Mouse (Mus musculus) hindbrain, embryonic 14.5 days (tissue): ENCODE measurements at regions not wholly inside any gene's neighbourhood (a gene's known extent, or its start where the extent isn't known, plus 50 kb on each side); places are given as distances from the start of the nearest gene placed in this dataset.

Source experiments
- ATAC-seq: fragments of 200-750 bp; cut with Nextera tagmentation; 2 replicates; pipeline ENCODE4 v1.8.0; 2017; ENCODE audit warnings: moderate number of reproducible peaks, mild to moderate bottlenecking, moderate TSS enrichment, moderate library complexity; ENCODE audit not compliant: low FRiP score
- DNase-seq: peaks from one replicate; pipeline ENCODE4 v3.0.0-alpha.2; 2015; ENCODE audit warnings: low spot score
- H3K27ac ChIP-seq: fragments of 300-500 bp; sonication (generic); 2 replicates; pipeline ENCODE4 v1.5.1; 2014; ENCODE audit warnings: mild to moderate bottlenecking, moderate library complexity
- H3K27me3 ChIP-seq: fragments of 300-500 bp; sonication (generic); 2 replicates; pipeline ENCODE4 v1.6.1; 2014; ENCODE audit warnings: mild to moderate bottlenecking, low read length, mixed read lengths; ENCODE audit not compliant: control insufficient read depth, insufficient read depth
- H3K36me3 ChIP-seq: fragments of 300-500 bp; sonication (generic); replicated peaks from 2 replicates; pipeline ENCODE4 v1.6.1; 2014; ENCODE audit not compliant: control insufficient read depth, insufficient read depth
- H3K4me1 ChIP-seq: fragments of 300-500 bp; sonication (generic); replicated peaks from 2 replicates; pipeline ENCODE4 v1.6.1; 2014; ENCODE audit warnings: antibody characterized with exemption, low read length, mixed read lengths; ENCODE audit not compliant: control insufficient read depth, insufficient read depth
- H3K4me2 ChIP-seq: fragments of 300-500 bp; sonication (generic); replicated peaks from 2 replicates; pipeline ENCODE4 v1.6.1; 2014; ENCODE audit warnings: mild to moderate bottlenecking, moderate library complexity
- H3K4me3 ChIP-seq: fragments of 300-500 bp; sonication (generic); replicated peaks from 2 replicates; pipeline ENCODE4 v1.5.1; 2014; ENCODE audit warnings: mild to moderate bottlenecking, low read length
- H3K9ac ChIP-seq: fragments of 300-500 bp; sonication (generic); 2 replicates; pipeline ENCODE4 v1.6.1; 2014
- H3K9me3 ChIP-seq: fragments of 300-500 bp; sonication (generic); 2 replicates; pipeline ENCODE4 v1.6.1; 2016; ENCODE audit warnings: low read length; ENCODE audit not compliant: control insufficient read depth
- WGBS: fragments of 180-500 bp; shearing (Covaris S2); extraction: QIAGEN DNeasy Blood & Tissue Kit; methylation state at CpG from one replicate; pipeline ENCODE4 v1.1.7; 2014; 5-methylcytosine and 5-hydroxymethylcytosine counted together

DNA sequence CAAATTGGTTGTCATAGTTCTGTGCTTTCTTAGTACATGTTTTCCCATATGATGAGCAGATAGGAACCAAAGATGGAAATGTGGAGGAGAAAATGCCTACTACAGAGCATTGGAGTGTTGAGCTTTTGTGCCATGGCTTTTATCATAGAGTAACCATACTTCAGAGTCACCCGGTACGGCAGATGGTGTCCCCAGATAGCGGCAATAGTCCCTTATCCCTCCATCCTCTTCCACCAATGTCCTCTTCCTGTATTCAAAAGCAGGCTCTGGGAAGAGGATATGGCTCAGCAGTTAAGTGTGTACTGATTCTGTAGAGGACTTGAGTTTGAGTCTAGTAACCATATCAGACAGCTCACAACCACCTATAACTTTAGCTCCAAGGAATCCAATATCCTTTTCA, 106.3 kb downstream of the 1190002N15Rik start:
- Histone ChIP-seq H3K4me3 (no peak overlapping the region), H3K9ac (no peak overlapping the region), H3K9me3 (no peaks in the 10 kb centered on the region), H3K27me3 (no peaks in the 10 kb centered on the region), H3K27ac (no peak overlapping the region), H3K36me3 (no peaks in the 10 kb centered on the region), H3K4me2 (no peak overlapping the region), H3K4me1 (no peaks in the 10 kb centered on the region)
- DNase-seq (no peak), ATAC-seq (no peak)
- 98% methylated on average over 3 of the region's 3 CpGs for WGBS

DNA sequence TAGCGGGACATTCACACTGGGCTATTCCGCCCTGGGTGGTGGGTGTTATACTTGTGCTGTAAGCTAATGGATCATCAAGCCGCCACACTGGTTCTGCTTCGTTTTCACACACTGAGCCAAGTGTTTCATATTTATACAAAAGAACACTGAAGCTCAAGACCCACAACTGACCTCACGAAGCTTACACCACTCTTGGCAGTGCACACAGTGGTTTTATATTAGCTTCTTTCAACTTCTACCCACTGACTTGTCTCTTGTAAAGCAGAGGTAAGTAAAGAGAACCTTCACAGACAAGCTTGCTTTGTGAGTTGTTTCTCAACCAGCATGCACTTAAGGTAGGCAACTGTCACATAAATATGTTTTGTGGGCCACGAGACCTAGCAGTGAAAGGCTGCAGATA, 106.9 kb downstream of the 1190002N15Rik start:
- 85% methylated on average over 6 of the region's 6 CpGs for WGBS
- no peak for ATAC-seq

DNA sequence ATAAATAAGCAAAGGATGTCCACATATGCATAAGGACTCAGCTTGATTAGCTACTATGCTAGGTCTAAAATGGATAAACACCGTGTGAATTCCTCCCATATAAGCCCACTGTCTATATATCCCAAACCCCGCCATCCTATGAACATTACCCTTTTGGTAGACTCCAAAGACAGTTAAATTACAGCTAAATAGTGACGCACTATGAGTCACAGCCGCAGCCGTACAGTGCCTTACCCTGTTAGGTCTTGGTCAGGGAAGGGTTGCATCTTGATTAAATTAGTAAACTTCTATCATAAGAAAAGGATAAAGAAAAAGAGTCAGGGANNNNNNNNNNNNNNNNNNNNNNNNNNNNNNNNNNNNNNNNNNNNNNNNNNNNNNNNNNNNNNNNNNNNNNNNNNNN, 111.1 kb downstream of the 1190002N15Rik start:
- H3K27ac ChIP-seq: no peak overlapping the region
- H3K4me1 ChIP-seq: no peaks in the 10 kb centered on the region
- no peak overlapping the region for H3K9ac ChIP-seq
- H3K4me2 ChIP-seq: no peak overlapping the region
- no peaks in the 10 kb centered on the region for H3K36me3 ChIP-seq
- H3K4me3 ChIP-seq: no peak overlapping the region
- DNase-seq: no peak
- 82% methylated on average over 5 of the region's 5 CpGs for WGBS
- ATAC-seq: no peak
- H3K27me3 ChIP-seq: no peaks in the 10 kb centered on the region
- H3K9me3 ChIP-seq: no peaks in the 10 kb centered on the region

More for the DNA sequence above, 106.9 kb downstream of the 1190002N15Rik start:
- Histone ChIP-seq H3K27me3 (no peaks in the 10 kb centered on the region), H3K27ac (no peak overlapping the region), H3K9me3 (no peaks in the 10 kb centered on the region), H3K9ac (no peak overlapping the region), H3K4me2 (no peak overlapping the region), H3K4me1 (no peaks in the 10 kb centered on the region), H3K36me3 (no peaks in the 10 kb centered on the region), H3K4me3 (no peak overlapping the region)
- no peak for DNase-seq

DNA sequence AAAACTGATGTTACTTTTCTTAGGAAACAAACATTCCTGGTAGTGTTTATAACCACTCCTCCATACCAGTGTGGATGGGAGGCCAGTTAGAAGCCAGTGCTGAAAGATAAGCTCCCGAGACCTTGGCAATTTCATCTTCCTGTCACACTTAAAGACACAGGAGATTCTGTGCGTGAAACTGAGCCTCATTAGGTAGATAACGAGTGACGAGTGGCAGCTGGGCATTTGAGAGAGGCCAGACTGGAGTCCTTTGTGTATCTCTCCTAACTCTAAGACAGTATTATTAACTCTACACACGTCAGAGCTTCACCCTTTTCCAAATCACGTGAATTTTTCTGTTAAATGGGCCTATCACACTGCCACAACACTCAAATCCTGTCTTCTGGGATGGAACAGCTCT, 112.1 kb downstream of the 1190002N15Rik start:
- no peak overlapping the region for H3K4me2 ChIP-seq
- no peak overlapping the region for H3K27ac ChIP-seq
- H3K9ac ChIP-seq: no peak overlapping the region
- no peaks in the 10 kb centered on the region for H3K27me3 ChIP-seq
- no peaks in the 10 kb centered on the region for H3K4me1 ChIP-seq
- H3K9me3 ChIP-seq: no peaks in the 10 kb centered on the region
- ATAC-seq: no peak
- no peaks in the 10 kb centered on the region for H3K36me3 ChIP-seq
- no peak for DNase-seq
- no peak overlapping the region for H3K4me3 ChIP-seq
- WGBS: 32% methylated on average over 6 of the region's 6 CpGs

DNA sequence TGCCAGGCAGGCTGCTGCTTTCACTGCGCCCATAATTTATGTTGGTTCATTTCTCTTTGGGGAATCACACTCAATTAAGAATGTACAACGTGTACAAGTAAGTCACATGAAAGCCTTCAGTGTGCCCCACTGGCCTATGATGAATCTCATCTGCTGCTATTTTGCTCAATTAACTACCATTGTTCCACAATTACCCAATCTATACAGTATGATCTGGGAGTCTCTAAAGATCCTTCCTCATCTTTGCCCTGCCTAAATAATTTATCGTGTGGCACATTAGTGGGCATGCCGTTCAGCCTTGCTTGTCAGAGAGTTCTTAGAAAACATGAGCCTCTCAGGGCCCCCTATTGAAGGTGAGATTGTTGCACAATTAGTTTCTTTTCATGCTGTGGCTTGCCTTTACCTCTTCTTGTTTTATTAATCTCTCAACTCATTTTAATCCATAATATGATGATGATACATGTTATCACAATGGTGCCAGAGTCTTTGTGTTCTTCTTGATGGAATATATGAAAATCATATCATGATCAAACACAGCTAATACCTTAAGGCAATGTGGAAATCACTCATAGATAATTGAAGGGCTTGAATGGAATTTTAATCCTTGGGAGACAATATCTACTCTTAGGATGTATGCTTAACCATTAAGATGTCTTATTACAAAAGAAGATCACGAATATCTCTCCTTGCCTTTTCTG, 113.3 kb downstream of the 1190002N15Rik start:
- Histone ChIP-seq H3K9ac (no peak overlapping the region), H3K9me3 (no peaks in the 10 kb centered on the region), H3K36me3 (no peaks in the 10 kb centered on the region), H3K4me3 (no peak overlapping the region), H3K27me3 (no peaks in the 10 kb centered on the region), H3K4me1 (no peaks in the 10 kb centered on the region), H3K27ac (peak overlapping the region; percentile 63), H3K4me2 (no peak overlapping the region)
- 49% methylated on average over 5 of the region's 5 CpGs for WGBS
- peak; percentile 47 for DNase-seq
- ATAC-seq: peak; percentile 65

DNA sequence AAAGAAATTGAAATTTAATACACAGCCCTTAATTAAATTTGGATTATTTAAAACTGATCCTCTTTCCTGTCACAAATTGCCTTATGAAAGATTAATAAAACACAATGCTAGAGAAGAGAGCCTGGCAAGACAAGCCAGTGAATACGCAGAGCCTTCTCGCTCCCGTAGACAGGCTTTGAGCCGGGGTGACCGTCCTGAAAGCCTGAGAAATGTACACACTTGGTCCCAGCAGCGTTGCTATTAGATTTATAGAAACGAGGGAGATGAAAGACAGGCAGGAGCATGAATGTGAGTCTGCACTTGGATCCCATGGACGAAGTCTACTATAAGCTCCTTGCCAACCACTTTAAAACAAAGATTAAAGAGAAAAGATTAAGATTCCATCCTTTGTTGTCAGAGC, 127.3 kb downstream of the 1190002N15Rik start:
- DNase-seq (no peak), ATAC-seq (no peak)
- H3K4me2 ChIP-seq: no peak overlapping the region
- H3K4me3 ChIP-seq: no peak overlapping the region
- no peak overlapping the region; the same call in 1 of the 2 replicates for H3K27ac ChIP-seq
- H3K9ac ChIP-seq: no peak overlapping the region
- WGBS: 37% methylated on average over 8 of the region's 8 CpGs
- no peaks in the 10 kb centered on the region for H3K27me3 ChIP-seq
- peaks cover 11% of the 10 kb centered on the region for H3K4me1 ChIP-seq
- H3K36me3 ChIP-seq: no peaks in the 10 kb centered on the region
- H3K9me3 ChIP-seq: no peaks in the 10 kb centered on the region

DNA sequence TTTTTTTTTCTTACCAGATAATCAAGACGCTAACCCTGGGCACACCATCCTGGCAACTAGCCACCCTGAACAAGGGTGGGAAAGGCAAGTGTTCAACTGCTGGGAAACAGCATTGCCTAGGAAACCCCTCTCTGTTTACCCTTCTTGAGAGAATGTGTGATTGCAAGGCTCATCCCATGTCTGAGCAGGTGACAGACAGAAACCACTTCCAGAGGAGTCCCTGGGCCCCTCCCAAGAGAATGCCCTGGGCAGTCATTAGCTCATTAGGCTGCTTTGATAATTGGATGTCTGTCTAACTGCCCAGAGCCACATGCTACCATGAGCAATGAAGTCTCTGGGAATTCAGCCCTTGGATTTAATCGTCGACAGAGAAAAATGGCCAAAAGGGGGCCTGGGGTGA, 127.8 kb downstream of the 1190002N15Rik start:
- 19% methylated on average over 3 of the region's 3 CpGs for WGBS
- H3K9ac ChIP-seq: no peak overlapping the region
- peak; percentile 91 for ATAC-seq
- H3K27me3 ChIP-seq: no peaks in the 10 kb centered on the region
- no peak overlapping the region; the same call in 1 of the 2 replicates for H3K27ac ChIP-seq
- no peaks in the 10 kb centered on the region for H3K36me3 ChIP-seq
- H3K4me1 ChIP-seq: peaks cover 11% of the 10 kb centered on the region
- peak; percentile 57 for DNase-seq
- no peak overlapping the region for H3K4me3 ChIP-seq
- H3K4me2 ChIP-seq: no peak overlapping the region
- H3K9me3 ChIP-seq: no peaks in the 10 kb centered on the region

DNA sequence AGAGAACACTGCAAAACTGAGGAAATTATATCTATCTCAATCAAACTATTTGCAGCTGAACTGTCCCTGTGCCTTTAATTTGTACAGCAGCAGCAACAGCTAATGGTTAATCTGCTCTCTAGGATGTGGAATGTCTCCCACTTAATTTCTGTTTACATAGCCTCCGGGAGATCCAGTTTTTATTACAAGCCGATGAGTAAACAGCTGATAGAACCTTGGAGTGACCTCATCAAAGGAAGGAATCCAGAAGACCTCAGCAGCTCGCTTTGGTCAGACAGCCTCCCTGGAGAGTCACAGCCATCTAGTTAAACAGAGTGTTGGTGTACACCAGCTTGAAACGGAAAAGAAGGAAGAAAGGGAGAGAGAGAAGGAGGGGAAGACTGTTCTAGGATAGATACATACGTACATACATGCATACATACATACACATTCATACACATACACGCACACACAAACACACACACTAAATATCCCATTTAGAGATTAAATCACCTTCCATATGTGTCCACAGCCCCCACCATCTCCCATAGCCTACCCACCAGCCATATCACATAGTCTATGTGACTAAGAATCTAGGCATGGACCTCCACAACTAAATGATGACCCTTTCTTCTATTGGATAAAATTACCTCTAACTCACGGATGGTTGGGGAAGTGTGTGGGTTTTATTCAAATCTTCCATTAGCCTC, 129.1 kb downstream of the 1190002N15Rik start:
- Histone ChIP-seq H3K4me1 (peaks cover 11% of the 10 kb centered on the region), H3K36me3 (no peaks in the 10 kb centered on the region), H3K4me3 (no peak overlapping the region), H3K27me3 (no peaks in the 10 kb centered on the region), H3K27ac (no peak overlapping the region), H3K9me3 (no peaks in the 10 kb centered on the region), H3K4me2 (no peak overlapping the region), H3K9ac (no peak overlapping the region)
- ATAC-seq (no peak), DNase-seq (no peak)
- WGBS: 51% methylated on average over 7 of the region's 7 CpGs

DNA sequence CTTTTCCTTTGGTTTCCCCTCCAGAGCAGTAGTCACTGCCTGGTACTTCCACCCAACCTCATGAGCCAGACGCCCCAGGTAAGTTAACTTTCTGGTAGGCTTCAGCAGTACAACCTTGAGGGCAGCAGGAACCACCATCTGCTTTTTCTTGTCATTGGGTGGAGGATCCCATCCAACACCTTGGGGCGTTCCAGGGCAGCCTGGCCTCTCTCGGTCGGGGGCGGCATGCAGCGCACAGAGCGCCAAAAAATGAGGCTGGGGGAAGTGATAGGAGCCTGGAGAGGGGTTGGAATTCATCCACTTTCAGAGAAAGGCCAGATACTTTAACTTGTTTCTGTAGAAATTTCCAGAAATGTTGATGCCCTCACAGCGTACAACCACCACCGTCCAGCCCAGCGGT, 130.2 kb downstream of the 1190002N15Rik start:
- H3K27me3 ChIP-seq: no peaks in the 10 kb centered on the region
- H3K4me1 ChIP-seq: peaks cover 11% of the 10 kb centered on the region
- H3K4me2 ChIP-seq: no peak overlapping the region
- no peak for DNase-seq
- H3K9ac ChIP-seq: no peak overlapping the region
- no peak overlapping the region for H3K27ac ChIP-seq
- WGBS: 91% methylated on average over 10 of the region's 10 CpGs
- H3K4me3 ChIP-seq: no peak overlapping the region
- no peak for ATAC-seq
- H3K36me3 ChIP-seq: no peaks in the 10 kb centered on the region
- H3K9me3 ChIP-seq: no peaks in the 10 kb centered on the region
